Mouse (Mus musculus) thymus, adult 2 months (tissue): ENCODE data around the gene Gm49380. TPM values are rescaled to one million over a fixed set of nuclear protein-coding genes. Genes with fewer than 3 reads are reported as not detected.

ENCODE experiments used
- DNase-seq: peaks from one replicate; pipeline ENCODE4 v3.0.0; 2021
- H3K27ac ChIP-seq: fragments of 200-500 bp; 2 replicates; pipeline ENCODE4 v1.5.1; 2012; ENCODE audit warnings: low read length, control low read depth; ENCODE audit not compliant: control insufficient read depth, insufficient read depth
- H3K27me3 ChIP-seq: fragments of 200-500 bp; 2 replicates; pipeline ENCODE4 v1.6.1; 2012; ENCODE audit warnings: mild to moderate bottlenecking, low read length, moderate library complexity, mixed read lengths; ENCODE audit not compliant: control insufficient read depth, insufficient read depth
- H3K36me3 ChIP-seq: fragments of 200-500 bp; 2 replicates; pipeline ENCODE4 v1.6.1; 2012; ENCODE audit warnings: mild to moderate bottlenecking, low read length, moderate library complexity; ENCODE audit not compliant: control insufficient read depth, insufficient read depth
- H3K4me1 ChIP-seq: fragments of 200-500 bp; replicated peaks from 2 replicates; pipeline ENCODE4 v1.6.1; 2012; ENCODE audit warnings: low read length; ENCODE audit not compliant: control insufficient read depth, insufficient read depth
- H3K4me3 ChIP-seq: fragments of 200-500 bp; 2 replicates; pipeline ENCODE4 v1.5.1; 2012; ENCODE audit warnings: mild to moderate bottlenecking, low read length, control low read depth, moderate library complexity; ENCODE audit not compliant: control insufficient read depth, insufficient read depth
- CTCF ChIP-seq: fragments of 200-500 bp; IDR thresholded peaks from 2 replicates; pipeline ENCODE4 v1.5.1; 2012; ENCODE audit warnings: mild to moderate bottlenecking, control low read depth, low read length, moderate library complexity, borderline replicate concordance; ENCODE audit not compliant: control insufficient read depth, poor library complexity, insufficient read depth; ENCODE audit errors: extremely low read depth
- POLR2A ChIP-seq: fragments of 200-500 bp; IDR thresholded peaks from 2 replicates; pipeline ENCODE4 v1.6.1; 2012; ENCODE audit warnings: mild to moderate bottlenecking, low read length, control low read depth, moderate library complexity; ENCODE audit not compliant: control insufficient read depth, poor library complexity, insufficient read depth; ENCODE audit errors: extremely low read depth
- WGBS: fragments of 180-500 bp; shearing (Covaris S2); methylation state at CpG from one replicate; pipeline ENCODE4 v1.1.7; 2018; 5-methylcytosine and 5-hydroxymethylcytosine counted together
- polyA plus RNA-seq: library from polyadenylated mRNA; depleted of rRNA; stranded (reverse); fragments of >200 nt; gene quantifications from 2 replicates; pipeline ENCODE4 v1.2.3, GENCODE M21; 2012

The Gm49380 gene
- polyA plus RNA-seq, 1 experiment = not detected

DNA sequence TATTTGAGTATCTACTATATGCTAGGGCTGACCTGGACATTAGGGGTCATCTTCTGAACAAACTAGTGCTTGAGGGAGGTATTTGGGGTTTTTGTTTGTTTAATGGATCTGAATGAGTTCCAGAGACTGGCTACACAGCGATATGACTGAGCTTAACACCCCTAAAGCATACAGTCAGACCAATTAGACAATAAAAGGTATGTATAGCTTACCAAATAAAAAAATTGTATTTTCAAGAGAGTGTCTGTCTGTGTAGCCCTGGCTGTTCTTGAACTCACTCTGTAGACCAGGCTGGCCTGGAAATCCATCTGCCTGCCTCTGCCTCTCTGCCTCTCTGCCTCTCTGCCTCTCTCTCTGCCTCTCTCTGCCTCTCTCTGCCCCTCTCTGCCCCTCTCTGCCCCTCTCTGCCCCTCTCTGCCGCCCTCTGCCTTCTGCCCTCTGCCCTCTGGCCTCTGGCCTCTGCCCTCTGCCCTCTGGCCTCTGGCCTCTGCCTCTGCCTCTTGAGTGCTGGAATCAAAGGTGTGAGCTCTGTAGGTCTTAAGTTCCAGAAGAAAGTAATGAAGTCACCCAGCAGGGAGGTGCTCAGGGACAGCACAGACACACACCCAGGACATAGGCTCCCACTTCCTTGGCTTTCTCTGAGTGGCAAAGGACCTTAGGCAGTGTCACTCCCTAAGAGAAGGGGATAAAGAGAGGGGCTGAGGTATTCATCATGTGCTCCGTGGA, 68.0 kb downstream of the Gm49380 start:
- Histone ChIP-seq H3K4me3 (peak overlapping the region; percentile 99), H3K36me3 (peaks cover 49% of the 10 kb centered on the region), H3K27ac (peak overlapping the region; percentile 94), H3K27me3 (no peaks in the 10 kb centered on the region), H3K4me1 (peaks cover 54% of the 10 kb centered on the region)
- TF ChIP-seq POLR2A (no peak), CTCF (no peak)
- peak; percentile 28 for DNase-seq
- 42% methylated on average over 3 of the region's 3 CpGs for WGBS

DNA sequence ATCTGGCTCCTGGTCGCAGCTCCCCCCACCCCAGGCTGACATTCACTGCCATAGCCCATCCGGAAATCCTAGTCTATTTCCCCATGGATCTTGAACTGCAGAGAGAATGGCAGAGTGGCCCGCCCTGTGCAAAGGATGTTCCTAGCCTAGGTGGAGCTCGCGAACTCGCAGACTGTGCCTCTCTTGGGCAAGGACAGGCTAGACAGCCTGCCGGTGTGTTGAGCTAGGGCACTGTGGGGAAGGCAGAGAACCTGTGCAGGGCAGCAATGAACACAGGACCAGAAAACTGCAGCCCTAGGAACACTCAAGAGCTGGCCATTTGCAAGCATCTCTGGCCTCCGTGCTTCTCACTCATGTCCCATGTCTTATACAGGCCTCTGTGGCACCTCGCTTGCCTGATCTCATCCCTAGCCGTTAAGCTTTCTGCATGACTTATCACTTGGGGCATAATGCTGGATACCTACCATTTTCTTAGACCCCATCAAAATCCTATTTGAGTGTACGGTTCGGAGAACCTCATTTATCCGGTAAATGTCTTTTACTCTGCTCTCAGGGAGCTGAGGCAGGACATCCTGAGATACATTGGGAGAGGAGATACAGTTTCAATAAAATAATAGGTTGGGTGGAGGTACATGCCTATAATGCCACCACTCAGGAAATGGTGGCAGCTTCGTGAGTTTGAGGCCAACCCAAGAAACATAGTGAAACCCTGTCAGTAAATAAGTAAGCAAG, 68.7 kb downstream of the Gm49380 start:
- H3K36me3 ChIP-seq = peaks cover 45% of the 10 kb centered on the region
- WGBS = 24% methylated on average over 14 of the region's 14 CpGs
- DNase-seq = peak; percentile 78
- no peaks in the 10 kb centered on the region for H3K27me3 ChIP-seq
- H3K4me3 ChIP-seq = peak overlapping the region; percentile 94
- peak overlapping the region; percentile 94 for H3K27ac ChIP-seq
- peaks cover 50% of the 10 kb centered on the region for H3K4me1 ChIP-seq
- TF ChIP-seq POLR2A (peak; percentile 35; the same call in 1 of the 2 replicates), CTCF (peak; percentile 39; the same call in 1 of the 2 replicates)

DNA sequence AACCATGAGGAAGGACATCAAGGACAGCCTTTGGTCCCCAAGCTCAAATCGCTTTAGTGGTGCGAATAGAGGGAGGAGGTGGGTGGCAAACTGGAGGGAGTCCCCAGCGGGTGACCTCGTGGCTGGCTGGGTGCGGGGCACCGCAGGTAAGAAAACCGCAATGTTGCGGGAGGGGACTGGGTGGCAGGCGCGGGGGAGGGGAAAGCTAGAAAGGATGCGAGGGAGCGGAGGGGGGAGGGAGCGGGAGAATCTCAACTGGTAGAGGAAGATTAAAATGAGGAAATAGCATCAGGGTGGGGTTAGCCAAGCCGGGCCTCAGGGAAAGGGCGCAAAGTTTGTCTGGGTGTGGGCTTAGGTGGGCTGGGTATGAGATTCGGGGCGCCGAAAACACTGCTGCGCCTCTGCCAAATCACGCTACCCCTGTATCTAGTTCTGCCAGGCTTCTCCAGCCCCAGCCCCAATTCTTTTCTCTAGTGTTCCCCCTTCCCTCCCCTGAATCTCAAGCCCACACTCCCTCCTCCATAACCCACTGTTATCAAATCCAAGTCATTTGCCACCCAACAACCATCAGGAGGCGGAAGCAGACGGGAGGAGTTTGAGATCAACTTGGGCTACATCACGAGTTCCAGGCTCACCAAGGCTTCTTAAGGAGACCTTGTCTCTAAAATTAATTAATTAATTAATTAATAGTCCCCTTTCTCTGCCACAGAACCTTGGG, 69.4 kb downstream of the Gm49380 start:
- DNase-seq = peak; percentile 66
- Histone ChIP-seq H3K4me1 (peaks cover 43% of the 10 kb centered on the region), H3K27me3 (no peaks in the 10 kb centered on the region), H3K36me3 (peaks cover 40% of the 10 kb centered on the region), H3K4me3 (peak overlapping the region; percentile 94), H3K27ac (peak overlapping the region; percentile 94)
- TF ChIP-seq CTCF = no peak
- no peak for TF ChIP-seq POLR2A
- 3% methylated on average over 23 of the region's 23 CpGs for WGBS

DNA sequence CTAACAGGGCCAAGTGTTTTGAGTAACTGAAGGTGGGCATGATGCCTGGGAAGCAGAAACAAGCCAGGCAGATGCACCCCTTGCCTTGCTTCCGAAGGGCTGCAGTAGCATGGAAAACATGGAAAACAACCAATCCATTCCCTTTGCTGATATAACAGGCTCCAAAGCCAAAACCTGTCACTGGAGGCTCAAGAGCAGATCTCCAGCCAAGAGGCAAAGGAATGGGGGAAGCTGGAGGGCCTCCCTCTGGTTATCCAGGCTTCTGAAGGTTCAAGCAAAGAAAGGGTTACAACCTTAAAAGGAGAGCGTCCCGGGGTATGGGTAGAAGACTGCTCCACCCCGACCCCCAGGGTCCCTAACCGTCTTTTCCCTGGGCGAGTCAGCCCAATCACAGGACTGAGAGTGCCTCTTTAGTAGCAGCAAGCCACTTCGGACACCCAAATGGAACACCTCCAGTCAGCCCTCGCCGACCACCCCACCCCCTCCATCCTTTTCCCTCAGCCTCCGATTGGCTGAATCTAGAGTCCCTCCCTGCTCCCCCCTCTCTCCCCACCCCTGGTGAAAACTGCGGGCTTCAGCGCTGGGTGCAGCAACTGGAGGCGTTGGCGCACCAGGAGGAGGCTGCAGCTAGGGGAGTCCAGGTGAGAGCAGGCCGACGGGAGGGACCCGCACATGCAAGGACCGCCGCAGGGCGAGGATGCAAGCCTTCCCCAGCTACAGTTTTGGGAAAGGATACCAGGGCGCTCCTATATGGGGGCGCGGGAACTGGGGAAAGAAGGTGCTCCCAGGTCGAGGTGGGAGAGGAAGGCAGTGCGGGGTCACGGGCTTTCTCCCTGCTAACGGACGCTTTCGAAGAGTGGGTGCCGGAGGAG, 70.2 kb downstream of the Gm49380 start, which contains the start of gene Thy1:
Gene Thy1, plus strand, starts transcription at position 549 of the 872 bp plus-strand sequence.
- TF ChIP-seq POLR2A (peak; percentile 99), CTCF (peak; percentile 15; the same call in 1 of the 2 replicates)
- H3K4me3 ChIP-seq = peak within 1 kb of the TSS; percentile 94
- H3K36me3 ChIP-seq = peaks cover 33% of the 10 kb centered on the region
- DNase-seq = peak; percentile 87
- peak within 1 kb of the TSS; percentile 94 for H3K27ac ChIP-seq
- 4% methylated on average over 30 of the region's 30 CpGs for WGBS
- peaks cover 35% of the 10 kb centered on the region for H3K4me1 ChIP-seq
- H3K27me3 ChIP-seq = no peaks in the 10 kb centered on the region

DNA sequence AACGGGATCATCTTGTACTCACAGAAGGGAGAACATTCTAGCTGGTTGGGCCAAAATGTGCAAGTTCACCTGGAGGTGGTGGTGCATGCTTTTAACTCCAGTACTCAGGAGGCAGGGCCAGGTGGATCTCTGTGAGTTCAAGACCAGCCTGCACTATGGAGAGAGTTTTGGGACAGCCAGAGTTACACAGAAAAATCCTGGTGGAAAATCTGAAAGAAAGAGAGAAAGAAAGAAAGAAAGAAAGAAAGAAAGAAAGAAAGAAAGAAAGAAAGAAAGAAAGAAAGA, 71.0 kb downstream of the Gm49380 start:
- Histone ChIP-seq H3K27ac (peak overlapping the region; percentile 41; the same call in 1 of the 2 replicates), H3K27me3 (no peaks in the 10 kb centered on the region), H3K4me1 (peaks cover 29% of the 10 kb centered on the region), H3K4me3 (no peak overlapping the region), H3K36me3 (peaks cover 25% of the 10 kb centered on the region)
- TF ChIP-seq POLR2A = no peak
- TF ChIP-seq CTCF = no peak
- DNase-seq = no peak
- WGBS = 91% methylated on average over 1 of the region's 1 CpGs
